9 mouse cellular contexts compared by ENCODE assay signal in the genomic region with DNA sequence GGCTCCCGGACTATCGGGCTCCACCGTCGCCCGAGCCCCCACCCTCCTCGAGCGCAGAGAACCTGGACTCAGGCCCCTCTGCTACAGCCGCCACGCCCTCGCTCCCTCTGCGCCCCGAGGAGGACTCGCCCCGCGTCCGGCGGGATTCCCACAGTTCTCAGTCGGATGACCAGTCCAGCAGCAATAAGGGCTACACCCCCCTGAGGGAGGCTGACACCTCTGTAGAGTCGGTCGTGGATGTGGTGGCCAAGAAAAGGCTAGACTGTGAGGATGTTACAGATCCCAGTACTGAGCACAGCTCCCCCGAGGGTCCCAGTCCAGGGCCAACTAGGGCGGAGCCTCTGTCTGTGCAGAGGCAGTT. TPM values are rescaled to one million over a fixed set of nuclear protein-coding genes. Genes with fewer than 3 reads are reported as not detected.
A peak's percentile ranks its signal among the peaks of the same experiment; 100 is the strongest.
DNase-seq lines count a peak whose midpoint lies in the region; ATAC-seq and TF ChIP-seq lines count a peak whose summit lies in the region.
"Had no signal": no experiment of that assay in that cellular context is flagged by ENCODE, and none has a peak within 500 bp of the region (broad histone marks: within the 10 kb centered on the region; RNA-seq: fewer than 3 reads in every experiment).

No protein-coding gene starts in this region.

- no peak overlapping the region for H3K27ac ChIP-seq in cerebellum, adult 2 months (ENCODE audit: insufficient read depth, low read length)
- H3K27ac ChIP-seq in lung, postnatal 0 days (ENCODE audit: low read length) = no peak overlapping the region
- no peak overlapping the region for H3K27ac ChIP-seq in limb, embryonic 15.5 days
- H3K27ac ChIP-seq in stomach, embryonic 16.5 days (ENCODE audit: low read length) = no peak overlapping the region
- H3K27ac ChIP-seq: macrophage had no signal

- peaks cover 2% of the 10 kb centered on the region; the same call in 1 of the 2 replicates for H3K27me3 ChIP-seq in cerebellum, adult 2 months (ENCODE audit: control insufficient read depth, insufficient read depth, low read length)
- peaks cover 42% of the 10 kb centered on the region for H3K27me3 ChIP-seq in lung, postnatal 0 days (replicated peaks; ENCODE audit: insufficient read depth, low read length)
- peaks cover 45% of the 10 kb centered on the region for H3K27me3 ChIP-seq in limb, embryonic 15.5 days
- H3K27me3 ChIP-seq in stomach, embryonic 16.5 days (ENCODE audit: control insufficient read depth, insufficient read depth, low read length) = peaks cover 35% of the 10 kb centered on the region

- H3K4me1 ChIP-seq in cerebellum, adult 2 months (ENCODE audit: control insufficient read depth, insufficient read depth, low read length) = no peaks in the 10 kb centered on the region
- H3K4me1 ChIP-seq in lung, postnatal 0 days (ENCODE audit: insufficient read depth, low read depth, low read length) = peaks cover 11% of the 10 kb centered on the region; the same call in 1 of the 2 replicates
- H3K4me1 ChIP-seq in limb, embryonic 15.5 days = peaks cover 34% of the 10 kb centered on the region
- H3K4me1 ChIP-seq in stomach, embryonic 16.5 days (ENCODE audit: control insufficient read depth, insufficient read depth, low read length) = peaks cover 19% of the 10 kb centered on the region

- no peak for TF ChIP-seq EP300 in lung, postnatal 0 days (IDR thresholded peaks at IDR 0.05)

- no peak for DNase-seq in cerebellum, adult 2 months
- no peak for DNase-seq in cerebellum, postnatal 36 days
- peak; percentile 17 for DNase-seq in lung, postnatal 0 days (ENCODE audit: low spot score)
- no peak for DNase-seq in lung, postnatal 36 days
- no peak for DNase-seq in adrenal gland, adult 2 months
- no peak for DNase-seq in cerebellum, adult 11-12 months

- no peak for TF ChIP-seq CTCF in cerebellum, adult 2 months (IDR thresholded peaks at IDR 0.05; ENCODE audit: borderline replicate concordance, insufficient read depth, low read depth, low read length)
- TF ChIP-seq CTCF in lung, postnatal 0 days (IDR thresholded peaks at IDR 0.05) = no peak

- H3K9me3 ChIP-seq in lung, postnatal 0 days (ENCODE audit: low read length) = no peaks in the 10 kb centered on the region
- H3K9me3 ChIP-seq in limb, embryonic 15.5 days = no peaks in the 10 kb centered on the region
- no peaks in the 10 kb centered on the region for H3K9me3 ChIP-seq in stomach, embryonic 16.5 days (replicated peaks; ENCODE audit: control insufficient read depth, low read length)

- TF ChIP-seq POLR2A in cerebellum, adult 2 months (IDR thresholded peaks at IDR 0.05; ENCODE audit: borderline replicate concordance, insufficient read depth, low read length) = no peak

- H3K9ac ChIP-seq in lung, postnatal 0 days (replicated peaks; ENCODE audit: low read depth) = no peak overlapping the region
- peak overlapping the region; percentile 15 for H3K9ac ChIP-seq in limb, embryonic 15.5 days
- H3K9ac ChIP-seq in stomach, embryonic 16.5 days (ENCODE audit: low read length) = peak overlapping the region; percentile 71

- peak overlapping the region; percentile 98 for H3K4me2 ChIP-seq in lung, postnatal 0 days (replicated peaks; ENCODE audit: low read depth, low read length)
- H3K4me2 ChIP-seq in limb, embryonic 15.5 days = peak overlapping the region; percentile 96
- peak overlapping the region; percentile 97 for H3K4me2 ChIP-seq in stomach, embryonic 16.5 days (ENCODE audit: low read depth, low read length)

- ATAC-seq in lung, postnatal 0 days = no peak; the same call in 1 of the 2 replicates
- peak; percentile 22; the same call in 1 of the 2 replicates for ATAC-seq in limb, embryonic 15.5 days (ENCODE audit: insufficient number of reproducible peaks, low FRiP score, low TSS enrichment, low read depth)
- peak; percentile 42; the same call in 1 of the 2 replicates for ATAC-seq in stomach, embryonic 16.5 days (ENCODE audit: insufficient read depth, low FRiP score)

- 16% methylated on average over 17 of the region's 22 CpGs for WGBS in cerebellum, adult 2 months
- 4% methylated on average over 21 of the region's 22 CpGs for WGBS in lung, postnatal 0 days
- WGBS in limb, embryonic 15.5 days = 2% methylated on average over 22 of the region's 22 CpGs
- 3% methylated on average over 22 of the region's 22 CpGs for WGBS in stomach, embryonic 16.5 days

- no peaks in the 10 kb centered on the region for H3K36me3 ChIP-seq in lung, postnatal 0 days (ENCODE audit: insufficient read depth, low read length)
- H3K36me3 ChIP-seq in limb, embryonic 15.5 days = no peaks in the 10 kb centered on the region
- no peaks in the 10 kb centered on the region for H3K36me3 ChIP-seq in stomach, embryonic 16.5 days (ENCODE audit: control insufficient read depth, insufficient read depth, low read length)

- H3K4me3 ChIP-seq in cerebellum, adult 2 months (replicated peaks; ENCODE audit: insufficient read depth, low read depth, low read length) = peak overlapping the region; percentile 30
- H3K4me3 ChIP-seq in lung, postnatal 0 days (ENCODE audit: low read depth, low read length) = peak overlapping the region; percentile 50
- peak overlapping the region; percentile 54 for H3K4me3 ChIP-seq in limb, embryonic 15.5 days
- H3K4me3 ChIP-seq in stomach, embryonic 16.5 days (replicated peaks; ENCODE audit: low read length) = peak overlapping the region; percentile 56

RNA-seq across cellular contexts. Expression of gene Tmem200c, which starts 15.4 kb away (rescaled TPM):
- polyA plus RNA-seq in cerebellum, adult 2 months (2012; rRNA removed) = 4.1 and 5.1 TPM in 2 replicates
- 0.11 TPM in 1 of 2 replicates, not detected in the other for polyA plus RNA-seq in lung, postnatal 0 days (2015; fragmentation: Nextera tagmentation; extraction: Ambion mirVana)
- polyA plus RNA-seq in limb, embryonic 15.5 days (2015; fragmentation: Nextera tagmentation; extraction: Ambion mirVana) = 0.60 and 0.65 TPM in 2 replicates
- polyA plus RNA-seq in stomach, embryonic 16.5 days (2015; fragmentation: Nextera tagmentation; extraction: Ambion mirVana) = 0.09 and 0.17 TPM in 2 replicates
- 1 to 10 TPM in 1 of 2 experiments, under 1 TPM in 1; 0.32 to 1.9 TPM for total RNA-seq in adrenal gland, adult 2 months (2021)
- 0.49 and 1.1 TPM in 2 replicates for polyA plus RNA-seq in adrenal gland, adult 2 months (2012; rRNA removed)
- polyA plus RNA-seq: macrophage had no signal
